Mouse (Mus musculus): ENCODE measurements around the gene Klhl8. TPM values are rescaled to one million over a fixed set of nuclear protein-coding genes. Genes with fewer than 3 reads are reported as not detected.

Gene Klhl8
- polyA plus RNA-seq, 1 experiment from 2014 or later = 8.5 TPM

DNA sequence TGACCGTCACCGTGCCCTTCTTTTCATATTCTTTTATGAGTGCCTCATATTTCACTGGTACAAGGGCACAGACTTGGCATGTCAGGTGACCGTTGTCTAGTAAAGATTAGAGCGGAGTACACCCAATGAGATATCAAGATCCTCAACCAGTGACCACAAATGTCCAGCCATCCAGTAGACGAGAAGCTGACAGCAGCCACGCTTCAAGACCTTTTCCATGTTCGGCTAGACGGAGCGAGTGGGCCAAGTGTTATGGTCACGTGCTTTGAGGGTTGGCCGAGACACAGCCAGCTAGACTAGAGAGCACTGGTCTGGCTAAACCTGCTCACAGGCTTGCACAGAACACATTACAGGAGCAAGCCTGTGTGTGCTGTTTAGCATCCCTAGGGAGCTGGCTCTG is 50.4 kb downstream of the Klhl8 start:
- Histone ChIP-seq H3K4me1 (peaks cover 9% of the 10 kb centered on the region; the same call in 1 of the 2 replicates), H3K4me2 (no peak overlapping the region), H3K27ac (replicated peaks) (no peak overlapping the region), H3K9ac (no peak overlapping the region), H3K9me3 (no peaks in the 10 kb centered on the region), H3K36me3 (peaks cover 24% of the 10 kb centered on the region), H3K27me3 (replicated peaks) (no peaks in the 10 kb centered on the region), H3K4me3 (no peak overlapping the region)
- no peak for ATAC-seq (ENCODE audit: extremely low read depth, insufficient number of reproducible peaks, low FRiP score, low TSS enrichment)
- 82% methylated on average over 11 of the region's 11 CpGs for WGBS

GRCm38 (mm10) chr5:103857151-103857550 is 53.9 kb downstream of the Klhl8 start:
- Histone ChIP-seq H3K4me1 (peaks cover 18% of the 10 kb centered on the region), H3K9ac (no peak overlapping the region), H3K36me3 (peaks cover 12% of the 10 kb centered on the region), H3K4me3 (no peak overlapping the region), H3K27ac (replicated peaks) (no peak overlapping the region), H3K27me3 (replicated peaks) (no peaks in the 10 kb centered on the region), H3K9me3 (no peaks in the 10 kb centered on the region), H3K4me2 (no peak overlapping the region)
- no peak for ATAC-seq (ENCODE audit: extremely low read depth, insufficient number of reproducible peaks, low FRiP score, low TSS enrichment)
- 80% methylated on average over 2 of the region's 2 CpGs for WGBS

DNA sequence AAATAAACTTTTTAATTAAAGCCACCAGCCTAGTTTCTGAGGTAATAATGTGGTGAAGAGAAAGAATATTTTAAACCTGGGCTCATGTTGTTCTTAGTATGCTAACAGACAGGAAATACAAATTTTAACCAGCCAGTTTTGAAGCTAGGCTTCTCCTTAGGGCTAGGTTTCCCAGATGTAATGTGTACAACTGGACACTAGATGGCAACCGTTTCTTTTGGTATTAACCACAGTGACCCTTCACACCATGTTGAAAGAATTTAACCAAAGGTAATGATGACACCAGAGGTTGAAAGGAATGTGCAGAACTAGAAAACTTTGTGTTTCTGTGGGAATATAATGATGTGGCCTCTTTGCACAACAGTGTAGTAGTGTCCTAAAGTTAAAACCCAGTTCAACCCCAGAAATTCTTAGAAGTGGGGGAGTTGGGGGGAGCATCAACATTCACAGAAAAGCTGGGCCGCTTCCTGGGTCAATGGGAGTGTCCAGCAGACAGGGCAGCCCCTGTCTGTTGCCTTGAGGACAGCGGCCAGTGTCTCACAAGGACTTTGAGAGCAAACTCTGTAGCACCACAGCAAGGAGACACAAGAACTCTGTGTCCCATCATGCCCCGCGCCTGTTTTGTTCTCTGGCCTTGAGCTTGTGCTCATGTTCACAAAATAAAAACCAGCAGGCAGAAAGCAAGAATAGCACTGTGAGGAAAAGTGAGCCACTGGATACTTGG is 54.6 kb downstream of the Klhl8 start:
- Histone ChIP-seq H3K9ac (no peak overlapping the region), H3K4me2 (no peak overlapping the region), H3K9me3 (no peaks in the 10 kb centered on the region), H3K27ac (replicated peaks) (no peak overlapping the region), H3K4me1 (peaks cover 18% of the 10 kb centered on the region), H3K4me3 (no peak overlapping the region), H3K27me3 (replicated peaks) (no peaks in the 10 kb centered on the region), H3K36me3 (peaks cover 17% of the 10 kb centered on the region)
- 60% methylated on average over 5 of the region's 5 CpGs for WGBS
- no peak for ATAC-seq (ENCODE audit: extremely low read depth, insufficient number of reproducible peaks, low FRiP score, low TSS enrichment)

GRCm38 (mm10) chr5:103855483-103856211 is 55.4 kb downstream of the Klhl8 start:
- Histone ChIP-seq H3K4me1 (peaks cover 20% of the 10 kb centered on the region), H3K4me2 (no peak overlapping the region), H3K9me3 (no peaks in the 10 kb centered on the region), H3K27me3 (replicated peaks) (no peaks in the 10 kb centered on the region), H3K9ac (no peak overlapping the region), H3K27ac (replicated peaks) (no peak overlapping the region), H3K36me3 (peaks cover 25% of the 10 kb centered on the region), H3K4me3 (no peak overlapping the region)
- ATAC-seq (ENCODE audit: extremely low read depth, insufficient number of reproducible peaks, low FRiP score, low TSS enrichment) = no peak
- WGBS = 73% methylated on average over 14 of the region's 14 CpGs

DNA sequence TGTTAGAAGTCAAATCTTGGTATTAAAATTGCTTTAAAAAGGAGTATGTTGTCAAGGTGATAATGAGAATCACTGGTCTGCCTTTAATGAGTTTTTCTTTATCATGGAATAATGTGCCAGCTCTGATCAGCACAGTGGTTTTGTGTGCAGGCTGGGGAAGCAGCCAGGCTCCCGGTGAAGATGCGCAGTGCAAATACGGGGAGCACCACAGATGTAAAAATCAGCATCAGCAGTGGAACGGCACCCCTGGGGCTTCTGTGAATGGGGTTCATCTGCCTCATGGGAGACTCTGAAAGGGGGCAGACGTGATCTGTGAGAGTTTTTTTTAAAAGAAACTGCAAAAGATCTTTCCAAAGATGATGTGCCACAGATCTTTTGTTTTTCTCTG is 56.3 kb downstream of the Klhl8 start:
- no peaks in the 10 kb centered on the region for H3K9me3 ChIP-seq
- H3K27ac ChIP-seq (replicated peaks) = no peak overlapping the region
- H3K9ac ChIP-seq = no peak overlapping the region
- no peak overlapping the region for H3K4me3 ChIP-seq
- WGBS = 89% methylated on average over 5 of the region's 5 CpGs
- peaks cover 34% of the 10 kb centered on the region for H3K36me3 ChIP-seq
- peaks cover 16% of the 10 kb centered on the region for H3K4me1 ChIP-seq
- no peak overlapping the region for H3K4me2 ChIP-seq
- ATAC-seq (ENCODE audit: extremely low read depth, insufficient number of reproducible peaks, low FRiP score, low TSS enrichment) = no peak
- no peaks in the 10 kb centered on the region for H3K27me3 ChIP-seq (replicated peaks)

DNA sequence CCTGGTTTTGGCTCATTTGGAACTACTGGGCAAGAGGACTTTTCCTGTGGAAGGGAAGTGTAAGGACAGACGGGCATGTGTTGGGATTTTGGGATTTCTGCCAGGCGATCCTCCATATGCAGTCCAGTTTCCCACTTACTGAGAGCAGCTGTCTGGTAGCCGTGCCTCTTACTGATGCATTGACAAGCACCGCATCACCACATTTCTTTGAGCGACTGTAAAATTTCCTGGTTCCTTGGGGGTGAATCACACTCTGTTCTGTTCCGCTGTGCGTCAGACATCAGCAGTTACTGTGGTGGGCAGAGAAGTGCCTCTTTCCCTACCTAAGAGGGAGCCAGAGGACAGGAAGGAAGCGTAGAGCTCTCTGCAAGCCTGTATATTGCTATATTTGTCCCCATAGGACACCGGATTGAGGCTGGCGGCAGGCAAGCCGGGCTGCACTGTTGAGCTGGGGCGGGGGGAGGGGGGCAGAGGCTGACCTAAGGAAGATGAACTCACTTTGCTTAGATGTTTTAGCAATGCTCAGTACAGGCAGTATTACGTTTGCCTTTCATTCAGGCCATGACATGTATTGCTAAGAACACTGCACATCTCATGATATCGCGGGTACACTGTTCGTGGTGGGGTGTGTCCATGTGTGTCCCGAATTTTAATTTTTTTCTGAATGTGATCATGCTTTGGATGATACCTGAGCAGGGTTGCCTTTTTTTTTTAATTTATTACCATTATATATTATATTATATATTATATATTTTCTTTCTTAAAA is 56.8 kb downstream of the Klhl8 start:
- peaks cover 39% of the 10 kb centered on the region for H3K36me3 ChIP-seq
- 62% methylated on average over 17 of the region's 17 CpGs for WGBS
- H3K27ac ChIP-seq (replicated peaks) = peak overlapping the region; percentile 63
- no peaks in the 10 kb centered on the region for H3K9me3 ChIP-seq
- no peaks in the 10 kb centered on the region for H3K27me3 ChIP-seq (replicated peaks)
- H3K4me2 ChIP-seq = no peak overlapping the region
- 0 out of 2 replicates have a peak overlapping the region, but pooled peaks have one; percentile 33 for H3K9ac ChIP-seq
- ATAC-seq (ENCODE audit: extremely low read depth, insufficient number of reproducible peaks, low FRiP score, low TSS enrichment) = no peak
- no peak overlapping the region for H3K4me3 ChIP-seq
- peaks cover 14% of the 10 kb centered on the region for H3K4me1 ChIP-seq

- no peak overlapping the region for H3K9ac ChIP-seq
- H3K27ac ChIP-seq (replicated peaks) = no peak overlapping the region
- peaks cover 11% of the 10 kb centered on the region for H3K4me1 ChIP-seq
- peaks cover 52% of the 10 kb centered on the region for H3K36me3 ChIP-seq
- ATAC-seq (ENCODE audit: extremely low read depth, insufficient number of reproducible peaks, low FRiP score, low TSS enrichment) = no peak
- H3K9me3 ChIP-seq = no peaks in the 10 kb centered on the region
- no peak overlapping the region for H3K4me2 ChIP-seq
- H3K27me3 ChIP-seq (replicated peaks) = no peaks in the 10 kb centered on the region
- H3K4me3 ChIP-seq = no peak overlapping the region
- WGBS = 86% methylated on average over 4 of the region's 4 CpGs
Measured at GRCm38 (mm10) chr5:103852756-103853549, 58.1 kb downstream of the Klhl8 start.

DNA sequence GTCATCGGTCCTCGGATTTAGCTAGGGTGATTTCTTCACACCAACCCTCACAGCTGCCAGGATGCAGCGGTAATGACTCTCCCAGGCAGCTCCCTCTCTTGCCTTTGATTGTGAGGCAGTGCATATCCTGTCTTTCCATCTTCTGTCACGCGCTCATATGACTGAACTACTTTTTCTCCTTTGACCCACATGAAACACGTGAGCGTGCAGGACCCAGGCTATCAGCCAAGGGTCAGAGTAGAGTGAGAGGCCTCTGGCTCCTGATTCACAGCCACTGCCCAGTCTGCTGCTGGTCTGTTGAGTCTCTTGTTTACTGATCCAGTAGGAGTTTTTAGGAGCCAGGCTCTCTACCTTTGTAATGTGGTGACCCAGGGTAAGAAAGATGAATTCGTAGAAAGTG is 62.5 kb downstream of the Klhl8 start:
- Histone ChIP-seq H3K4me3 (no peak overlapping the region), H3K27me3 (replicated peaks) (no peaks in the 10 kb centered on the region), H3K9me3 (no peaks in the 10 kb centered on the region), H3K36me3 (peaks cover 92% of the 10 kb centered on the region), H3K4me2 (no peak overlapping the region), H3K27ac (replicated peaks) (no peak overlapping the region), H3K9ac (no peak overlapping the region), H3K4me1 (0 out of 2 replicates have a peak, but pooled peaks cover 2% of the 10 kb centered on the region)
- WGBS = 85% methylated on average over 8 of the region's 8 CpGs
- ATAC-seq (ENCODE audit: extremely low read depth, insufficient number of reproducible peaks, low FRiP score, low TSS enrichment) = no peak

DNA sequence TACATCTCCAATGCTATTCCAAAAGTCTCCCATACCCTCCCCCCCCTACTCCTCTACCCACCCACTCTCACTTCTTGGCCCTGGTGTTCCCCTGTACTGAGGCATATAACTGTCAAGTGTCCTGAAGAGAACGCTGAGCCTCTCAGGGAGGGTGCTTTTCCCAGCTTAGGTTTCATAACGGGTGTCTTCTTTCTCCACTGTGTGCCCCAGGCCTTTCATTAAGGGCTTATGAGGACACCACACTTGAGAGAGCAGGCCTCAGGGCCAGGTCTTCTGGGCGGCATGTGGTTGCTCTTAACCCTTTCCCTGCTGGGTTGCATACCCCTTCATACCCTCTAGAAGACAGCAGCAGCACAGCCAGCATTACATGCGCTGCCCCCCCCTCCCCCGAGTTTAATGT is 64.5 kb downstream of the Klhl8 start:
- no peak overlapping the region for H3K27ac ChIP-seq (replicated peaks)
- H3K27me3 ChIP-seq (replicated peaks) = no peaks in the 10 kb centered on the region
- 65% methylated on average over 5 of the region's 5 CpGs for WGBS
- H3K4me1 ChIP-seq = 0 out of 2 replicates have a peak, but pooled peaks cover 2% of the 10 kb centered on the region
- peaks cover 98% of the 10 kb centered on the region for H3K36me3 ChIP-seq
- no peak overlapping the region for H3K4me2 ChIP-seq
- H3K4me3 ChIP-seq = no peak overlapping the region
- no peak overlapping the region for H3K9ac ChIP-seq
- ATAC-seq (ENCODE audit: extremely low read depth, insufficient number of reproducible peaks, low FRiP score, low TSS enrichment) = no peak
- H3K9me3 ChIP-seq = no peaks in the 10 kb centered on the region

DNA sequence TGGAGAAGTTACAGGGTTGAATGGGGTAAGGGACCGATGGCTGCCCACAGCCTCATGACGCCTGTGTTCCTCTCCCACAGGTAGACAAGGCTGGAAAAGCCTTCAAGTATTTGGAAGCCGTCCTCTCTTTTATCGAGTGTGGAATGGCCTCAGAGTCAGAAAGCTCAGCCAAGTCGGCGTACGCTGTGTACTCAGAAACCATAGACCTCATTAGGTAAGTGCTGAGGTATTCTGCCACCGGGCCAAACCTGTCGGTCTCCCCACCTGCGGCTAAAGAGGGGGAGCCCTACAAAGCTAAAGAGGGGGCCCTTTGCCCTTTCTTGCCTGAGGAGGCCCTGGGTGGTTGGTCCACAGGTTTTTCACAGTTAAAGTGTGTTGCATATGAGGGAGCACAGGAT is 64.9 kb downstream of the Klhl8 start:
- ATAC-seq (ENCODE audit: extremely low read depth, insufficient number of reproducible peaks, low FRiP score, low TSS enrichment) = no peak

More for the DNA sequence above, 64.9 kb downstream of the Klhl8 start:
- no peak overlapping the region for H3K4me2 ChIP-seq
- H3K27me3 ChIP-seq (replicated peaks) = no peaks in the 10 kb centered on the region
- H3K9ac ChIP-seq = no peak overlapping the region
- H3K4me3 ChIP-seq = no peak overlapping the region
- H3K4me1 ChIP-seq = no peaks in the 10 kb centered on the region
- H3K27ac ChIP-seq (replicated peaks) = no peak overlapping the region
- no peaks in the 10 kb centered on the region for H3K9me3 ChIP-seq
- 82% methylated on average over 10 of the region's 10 CpGs for WGBS
- peaks cover 98% of the 10 kb centered on the region for H3K36me3 ChIP-seq
